Mouse (Mus musculus) thymus, postnatal 10 days (tissue): ENCODE results near the gene Gm29427.
A peak's percentile ranks its signal among the peaks of the same experiment; 100 is the strongest.
"Not testable (repeated sequence)": the region's sequence is repeated elsewhere in the genome, so short reads cannot be mapped to it uniquely, and the experiment has no call there.

ENCODE experiments used
- DNase-seq, 2 experiments: peaks; one replicate each; pipeline ENCODE4 v3.0.0; 2021; ENCODE audit warnings: low spot score in 2 of 2

The Gm29427 gene

DNA sequence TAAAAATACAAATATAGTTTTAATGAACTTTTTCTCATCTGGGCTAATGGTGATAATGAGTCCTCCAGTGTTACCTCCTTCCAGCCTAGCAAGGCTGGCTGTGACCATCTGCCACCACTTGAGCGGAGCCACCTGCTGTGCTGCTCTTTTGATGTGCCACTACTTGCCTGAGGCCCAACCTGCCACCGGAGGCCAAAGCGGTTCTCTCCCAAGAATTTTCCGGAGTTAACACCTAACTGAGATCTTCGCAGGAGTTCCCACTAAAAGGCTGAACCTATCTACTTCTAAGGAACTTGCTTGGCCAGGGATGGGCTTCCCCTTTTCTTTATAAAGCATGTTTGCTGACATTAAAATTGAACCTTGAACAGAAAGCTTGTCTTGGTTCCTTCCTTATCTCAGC is 56.0 kb downstream of the Gm29427 start:
- DNase-seq: not testable (repeated sequence)

DNA sequence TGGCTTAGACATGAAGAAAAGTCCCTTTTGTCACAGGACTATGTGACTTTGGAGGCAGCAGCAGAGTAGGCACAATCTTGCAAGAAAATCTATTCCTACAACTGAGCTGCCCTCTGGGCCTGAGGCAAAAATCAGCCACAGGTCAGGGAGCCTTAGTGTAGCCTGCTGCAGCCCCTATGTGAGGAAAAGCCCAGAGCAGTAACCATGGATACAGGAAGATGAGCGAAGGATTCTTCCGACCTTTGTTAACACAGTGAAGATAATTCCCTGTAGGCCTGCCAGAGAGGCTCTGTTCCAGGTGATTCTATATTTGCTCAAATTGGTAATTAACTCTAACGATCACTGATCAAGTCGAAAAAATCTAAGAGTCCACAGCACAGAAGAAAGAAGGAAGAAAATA is 71.5 kb downstream of the Gm29427 start:
- no peak for DNase-seq

DNA sequence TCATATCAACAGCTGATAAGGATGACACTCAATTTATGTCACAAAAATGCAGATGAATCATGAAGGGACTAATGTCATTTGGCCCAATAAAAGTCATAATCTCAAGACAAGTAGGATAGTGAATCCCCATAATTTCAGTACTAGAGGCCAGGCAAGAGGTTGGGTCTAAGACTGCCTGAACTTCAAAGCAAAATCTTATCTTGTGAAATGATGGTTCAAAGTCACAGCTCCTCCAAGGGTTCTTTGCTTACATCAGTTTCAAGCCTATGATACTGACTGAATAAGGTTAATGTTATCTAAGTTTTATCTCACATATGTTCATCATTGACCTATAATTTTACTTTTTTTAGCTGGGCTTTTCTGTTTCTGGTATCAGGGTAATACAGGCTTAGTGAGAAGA is 74.6 kb downstream of the Gm29427 start:
- no peak for DNase-seq

DNA sequence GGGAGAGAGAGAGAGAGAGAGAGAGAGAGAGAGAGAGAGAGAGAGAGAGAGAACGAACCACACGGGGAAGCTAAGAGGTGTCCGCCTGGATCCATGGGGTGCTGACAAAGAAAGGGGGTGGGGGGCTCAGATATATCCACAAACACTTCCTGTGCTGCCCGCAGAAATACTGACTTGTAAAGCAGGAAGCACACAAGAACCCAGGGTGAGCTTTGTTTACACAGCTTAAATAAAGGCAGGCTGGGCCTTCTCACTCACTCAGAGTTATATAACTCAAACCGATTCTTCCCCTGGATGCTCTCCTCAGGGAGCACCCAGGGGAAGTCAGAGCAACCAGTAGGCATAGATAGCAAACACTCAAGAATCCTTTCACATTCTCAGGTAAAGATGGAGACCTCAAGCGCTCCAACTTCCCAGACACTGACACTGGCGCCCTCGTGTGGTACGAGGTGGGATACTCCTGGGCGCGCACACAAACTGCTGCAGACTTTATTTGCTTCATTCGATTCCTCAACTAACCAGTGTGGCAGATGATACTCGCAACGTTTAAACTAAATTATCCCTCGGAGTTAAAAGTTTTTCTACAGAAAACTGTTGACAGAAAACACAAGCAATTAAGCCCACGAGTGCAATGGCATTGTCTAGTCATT is 81.7 kb downstream of the Gm29427 start:
- peak; percentile 75 to 89 for DNase-seq

DNA sequence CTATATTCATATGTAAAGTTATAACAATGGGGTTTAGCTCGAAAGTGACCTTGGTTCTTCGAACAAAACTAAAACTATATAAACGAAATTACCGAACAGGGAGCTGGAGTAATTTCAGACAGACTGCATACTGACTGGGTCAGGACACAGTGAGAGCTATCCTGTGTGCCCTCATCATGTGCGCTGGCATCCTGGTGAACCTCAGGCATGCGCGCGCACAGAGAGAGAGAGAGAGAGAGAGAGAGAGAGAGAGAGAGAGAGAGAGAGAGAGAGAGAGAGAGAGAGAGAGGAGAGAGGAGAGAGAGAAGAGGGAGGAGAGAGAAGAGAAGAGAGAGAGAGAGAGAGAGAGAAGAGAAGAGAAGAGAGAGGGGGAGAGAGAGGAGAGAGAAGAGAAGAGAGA is 82.3 kb downstream of the Gm29427 start:
- peak; percentile 33 to 44 for DNase-seq

DNA sequence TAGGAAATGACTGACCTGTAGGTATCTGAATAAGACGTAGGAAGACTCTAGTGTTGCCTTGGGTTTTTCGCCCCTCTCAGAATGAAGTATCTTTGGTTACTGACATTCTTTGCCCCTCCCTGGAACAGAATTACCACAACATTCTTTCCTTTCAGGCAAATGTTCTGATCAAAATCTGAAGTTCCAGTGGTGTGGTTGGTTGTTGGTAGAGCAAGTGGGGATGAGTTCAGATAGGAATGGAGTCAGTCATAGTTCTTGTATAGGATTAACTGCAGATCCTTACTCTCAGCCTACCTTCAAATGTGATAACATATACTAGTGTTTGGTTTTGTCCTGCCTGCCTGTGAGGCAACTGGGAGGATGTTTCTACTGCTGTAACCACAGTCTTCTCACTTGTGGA is 86.1 kb downstream of the Gm29427 start, which contains the start of gene Zp3r:
Zp3r (minus strand) TSS at position 101 of the 400 bp plus-strand sequence.
- no peak for DNase-seq
